Mouse (Mus musculus) urinary bladder, adult 2 months (tissue): ENCODE results near the gene Ctdspl. TPM values are rescaled to one million over a fixed set of nuclear protein-coding genes. Genes with fewer than 3 reads are reported as not detected.

Experiments used
- DNase-seq: peaks from one replicate; pipeline ENCODE4 v3.0.0; 2022; ENCODE audit warnings: low spot score
- polyA plus RNA-seq: library from polyadenylated mRNA; depleted of rRNA; stranded (reverse); fragments of >200 nt; gene quantifications from 2 replicates; pipeline ENCODE4 v1.2.3, GENCODE M21; 2012

Ctdspl gene
- polyA plus RNA-seq, 1 experiment, result 24.4 TPM

GRCm38 (mm10) chr9:118920798-118921515, 5.3 kb upstream of the Ctdspl start:
- DNase-seq, result peak; percentile 70

GRCm38 (mm10) chr9:118921926-118922325, 4.3 kb upstream of the Ctdspl start:
- DNase-seq, result no peak

GRCm38 (mm10) chr9:118924554-118925085, 1.6 kb upstream of the Ctdspl start:
- DNase-seq, result no peak

GRCm38 (mm10) chr9:118925286-118926110, 755 bp upstream of the Ctdspl start:
- DNase-seq, result peak; percentile 83

GRCm38 (mm10) chr9:118926688-118927321, 552 bp downstream of the Ctdspl start:
- peak; percentile 43 for DNase-seq

GRCm38 (mm10) chr9:118927501-118927900, 1.2 kb downstream of the Ctdspl start:
- no peak for DNase-seq

- DNase-seq, result no peak
These were observed 1.8 kb downstream of the Ctdspl start for GRCm38 (mm10) chr9:118928007-118928406.

GRCm38 (mm10) chr9:118928656-118929055, 2.4 kb downstream of the Ctdspl start:
- no peak for DNase-seq

GRCm38 (mm10) chr9:118930611-118931010, 4.4 kb downstream of the Ctdspl start:
- DNase-seq, result no peak

GRCm38 (mm10) chr9:118933800-118934199, 7.5 kb downstream of the Ctdspl start:
- DNase-seq, result no peak

- DNase-seq, result no peak
These were observed 8.1 kb downstream of the Ctdspl start for GRCm38 (mm10) chr9:118934319-118934718.

GRCm38 (mm10) chr9:118935098-118935497, 8.8 kb downstream of the Ctdspl start:
- no peak for DNase-seq

GRCm38 (mm10) chr9:118936071-118936470, 9.8 kb downstream of the Ctdspl start:
- DNase-seq, result no peak

- DNase-seq, result no peak
These were observed 11.3 kb downstream of the Ctdspl start for GRCm38 (mm10) chr9:118937515-118937914.

- DNase-seq, result no peak
These were observed 13.2 kb downstream of the Ctdspl start for GRCm38 (mm10) chr9:118939410-118939809.

GRCm38 (mm10) chr9:118939831-118940230, 13.6 kb downstream of the Ctdspl start:
- DNase-seq, result no peak

- DNase-seq, result no peak
These were observed 14.4 kb downstream of the Ctdspl start for GRCm38 (mm10) chr9:118940591-118941207.

- no peak for DNase-seq
These were observed 15.8 kb downstream of the Ctdspl start for GRCm38 (mm10) chr9:118942030-118942429.

GRCm38 (mm10) chr9:118943941-118944340, 17.7 kb downstream of the Ctdspl start:
- DNase-seq, result no peak

GRCm38 (mm10) chr9:118944388-118944787, 18.1 kb downstream of the Ctdspl start:
- DNase-seq, result no peak

GRCm38 (mm10) chr9:118948486-118948885, 22.2 kb downstream of the Ctdspl start:
- DNase-seq, result no peak

- no peak for DNase-seq
These were observed 22.9 kb downstream of the Ctdspl start for GRCm38 (mm10) chr9:118949124-118949523.
